Mouse (Mus musculus) central nervous system, embryonic 18 days (tissue): ENCODE data around the gene Olfr1287. TPM values are rescaled to one million over a fixed set of nuclear protein-coding genes. Genes with fewer than 3 reads are reported as not detected.

Source experiments
- polyA plus RNA-seq: library from polyadenylated mRNA; depleted of rRNA; stranded (reverse); fragments of >200 nt; gene quantifications from 2 replicates; pipeline ENCODE4 v1.2.3, GENCODE M21; 2012; rRNA removed

Olfr1287 gene
- not detected in 2 replicates for polyA plus RNA-seq

GRCm38 (mm10) chr2:111448842-111449241 lies at the start of gene Olfr1287:
Gene Olfr1287 (plus strand): TSS chr2:111449142.

GRCm38 (mm10) chr2:111422931-111423330 lies 26.0 kb upstream of the Olfr1287 start, which contains the start of gene Olfr1286:
Gene Olfr1286 (minus strand): TSS chr2:111423115.

GRCm38 (mm10) chr2:111473801-111474200 lies 24.9 kb downstream of the Olfr1287 start, which contains the start of gene Olfr1288:
Gene Olfr1288 (plus strand): TSS chr2:111474101.

GRCm38 (mm10) chr2:111480519-111480918 lies 31.6 kb downstream of the Olfr1287 start, which contains the start of gene Olfr1289:
Gene Olfr1289 (plus strand): TSS chr2:111480819.

GRCm38 (mm10) chr2:111493729-111494128 lies 44.8 kb downstream of the Olfr1287 start, which contains the start of gene Olfr1290:
Gene Olfr1290 (minus strand): TSS chr2:111493829.

GRCm38 (mm10) chr2:111496880-111497279 lies 47.9 kb downstream of the Olfr1287 start, which contains the start of gene Olfr1291-ps1:
Gene Olfr1291-ps1 (plus strand): TSS chr2:111497180.

Other genes starting within 250 kb of the Olfr1287 start
- gene 4930430A15Rik, start 219.5 kb upstream of the Olfr1287 start, polyA plus RNA-seq, result not detected in 2 replicates
- not detected in 2 replicates for gene Olfr1275, start 213.9 kb upstream of the Olfr1287 start, polyA plus RNA-seq
- not detected in 2 replicates for gene Olfr1276, start 194.6 kb upstream of the Olfr1287 start, polyA plus RNA-seq
- gene Olfr1277, start 175.0 kb upstream of the Olfr1287 start, polyA plus RNA-seq, result not detected in 2 replicates
- not detected in 2 replicates for gene Olfr1278, start 159.0 kb upstream of the Olfr1287 start, polyA plus RNA-seq
- not detected in 2 replicates for gene Olfr1279, start 148.5 kb upstream of the Olfr1287 start, polyA plus RNA-seq
- not detected in 2 replicates for gene Olfr1280, start 135.1 kb upstream of the Olfr1287 start, polyA plus RNA-seq
- gene Olfr1281, start 122.6 kb upstream of the Olfr1287 start, polyA plus RNA-seq, result not detected in 2 replicates
- gene Olfr1282, start 113.1 kb upstream of the Olfr1287 start, polyA plus RNA-seq, result not detected in 2 replicates
- gene Olfr1283, start 82.4 kb upstream of the Olfr1287 start, polyA plus RNA-seq, result not detected in 2 replicates
- gene Olfr1284, start 73.6 kb upstream of the Olfr1287 start, polyA plus RNA-seq, result not detected in 2 replicates
- not detected in 2 replicates for gene Olfr1286, start 26.0 kb upstream of the Olfr1287 start, polyA plus RNA-seq
- gene Olfr1288, start 25.0 kb downstream of the Olfr1287 start, polyA plus RNA-seq, result not detected in 2 replicates
- not detected in 2 replicates for gene Olfr1289, start 31.7 kb downstream of the Olfr1287 start, polyA plus RNA-seq
- not detected in 2 replicates for gene Olfr1290, start 44.7 kb downstream of the Olfr1287 start, polyA plus RNA-seq
- gene Olfr1291-ps1, start 48.0 kb downstream of the Olfr1287 start, polyA plus RNA-seq, result not detected in 2 replicates
- not detected in 2 replicates for gene Olfr1293-ps, start 76.1 kb downstream of the Olfr1287 start, polyA plus RNA-seq
- not detected in 2 replicates for gene Olfr1294, start 91.1 kb downstream of the Olfr1287 start, polyA plus RNA-seq
- gene Olfr1295, start 120.5 kb downstream of the Olfr1287 start, polyA plus RNA-seq, result not detected in 2 replicates
- gene Olfr1297, start 177.4 kb downstream of the Olfr1287 start, polyA plus RNA-seq, result not detected in 2 replicates
- gene Olfr1298, start 200.1 kb downstream of the Olfr1287 start, polyA plus RNA-seq, result not detected in 2 replicates
- not detected in 2 replicates for gene Olfr1299, start 212.3 kb downstream of the Olfr1287 start, polyA plus RNA-seq